Mouse (Mus musculus): ENCODE data around the gene P4hb.

DNA sequence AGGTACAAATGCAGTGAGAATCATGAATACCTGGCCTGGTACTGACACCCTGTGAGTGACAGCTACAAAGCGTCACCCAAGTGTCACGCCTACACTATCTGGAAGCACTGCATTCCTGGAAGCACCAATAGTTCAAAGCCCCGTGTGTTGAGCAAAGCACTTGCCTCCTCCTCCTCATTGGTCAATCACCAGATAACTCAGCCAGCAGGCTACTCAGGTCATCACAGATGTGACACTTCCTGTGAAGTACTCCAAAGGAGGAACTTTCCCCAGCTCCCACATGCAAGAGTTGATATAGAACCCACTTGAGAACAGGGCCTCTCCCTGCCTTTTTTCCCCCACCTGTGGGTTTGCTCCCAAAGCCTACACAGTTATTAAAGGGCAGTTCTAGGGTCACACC is 1.9 kb downstream of the P4hb start:
- TF ChIP-seq CTCF (IDR thresholded peaks at IDR 0.05; ENCODE audit: control insufficient read depth, insufficient read depth, insufficient read length): no peak
- no peak for TF ChIP-seq USF1 (IDR thresholded peaks at IDR 0.05; ENCODE audit: low read depth)
- no peak for TF ChIP-seq MAX (IDR thresholded peaks at IDR 0.05)
- TF ChIP-seq CEBPB (IDR thresholded peaks at IDR 0.05; ENCODE audit: low read depth): no peak

Data from C2C12 (cell line).